Mouse (Mus musculus) liver, embryonic 14.5 days (tissue): ENCODE measurements around the gene Naa38.

Source experiments
- CTCF ChIP-seq: IDR thresholded peaks from 2 replicates; pipeline ENCODE4 v1.5.1; 2016; ENCODE audit warnings: antibody characterized with exemption, low read depth, control low read depth
- EP300 ChIP-seq: IDR thresholded peaks from 2 replicates; pipeline ENCODE4 v1.6.1; 2016; ENCODE audit warnings: antibody characterized with exemption, low read depth

GRCm38 (mm10) chr11:69379600-69379999 is 15.7 kb upstream of the Naa38 start:
- TF ChIP-seq CTCF, result no peak
- no peak for TF ChIP-seq EP300
